Mouse (Mus musculus): ENCODE data around the gene Rad1. TPM values are rescaled to one million over a fixed set of nuclear protein-coding genes. Genes with fewer than 3 reads are reported as not detected.

Gene Rad1
- polyA plus RNA-seq, 1 experiment from 2014 or later = 25.1 TPM

- Histone ChIP-seq H3K4me1 (ENCODE audit: insufficient read depth) (no peaks in the 10 kb centered on the region), H3K27ac (ENCODE audit: low read depth) (no peak overlapping the region), H3K9ac (no peak overlapping the region), H3K4me2 (no peak overlapping the region), H3K9me3 (ENCODE audit: low read depth, low read length) (no peaks in the 10 kb centered on the region), H3K36me3 (ENCODE audit: insufficient read depth) (no peaks in the 10 kb centered on the region), H3K4me3 (ENCODE audit: low read depth, low read length) (no peak overlapping the region), H3K27me3 (ENCODE audit: insufficient read depth, low read length) (no peaks in the 10 kb centered on the region)
- WGBS = 74% methylated on average over 16 of the region's 16 CpGs
- TF ChIP-seq CTCF (IDR thresholded peaks at IDR 0.05; ENCODE audit: low read depth) = no peak
- ATAC-seq (ENCODE audit: insufficient read depth) (no peak), DNase-seq (peak; percentile 4)
Observed at GRCm38 (mm10) chr15:10540271-10541088, 54.7 kb downstream of the Rad1 start.

Other genes with a start within 250 kb of the Rad1 start
- not detected in 2 replicates for gene Gm21973, start 160.6 kb upstream of the Rad1 start, polyA plus RNA-seq (2014; fragmentation: Nextera tagmentation; extraction: Ambion mirVana)
- gene Agxt2, start 127.5 kb upstream of the Rad1 start, polyA plus RNA-seq (2014; fragmentation: Nextera tagmentation; extraction: Ambion mirVana) = not detected in 2 replicates
- 15.0 and 17.9 TPM in 2 replicates for gene Dnajc21, start 15.5 kb upstream of the Rad1 start, polyA plus RNA-seq (2014; fragmentation: Nextera tagmentation; extraction: Ambion mirVana)
- gene Brix1, start 71 bp upstream of the Rad1 start, polyA plus RNA-seq (2014; fragmentation: Nextera tagmentation; extraction: Ambion mirVana) = 120 and 126 TPM in 2 replicates
- gene Ttc23l, start 72.7 kb downstream of the Rad1 start, polyA plus RNA-seq (2014; fragmentation: Nextera tagmentation; extraction: Ambion mirVana) = not detected in 2 replicates
- gene Rai14, start 228.6 kb downstream of the Rad1 start, polyA plus RNA-seq (2014; fragmentation: Nextera tagmentation; extraction: Ambion mirVana) = 73.1 and 74.7 TPM in 2 replicates